ENCODE assay signal across 8 mouse cellular contexts in the genomic region with DNA sequence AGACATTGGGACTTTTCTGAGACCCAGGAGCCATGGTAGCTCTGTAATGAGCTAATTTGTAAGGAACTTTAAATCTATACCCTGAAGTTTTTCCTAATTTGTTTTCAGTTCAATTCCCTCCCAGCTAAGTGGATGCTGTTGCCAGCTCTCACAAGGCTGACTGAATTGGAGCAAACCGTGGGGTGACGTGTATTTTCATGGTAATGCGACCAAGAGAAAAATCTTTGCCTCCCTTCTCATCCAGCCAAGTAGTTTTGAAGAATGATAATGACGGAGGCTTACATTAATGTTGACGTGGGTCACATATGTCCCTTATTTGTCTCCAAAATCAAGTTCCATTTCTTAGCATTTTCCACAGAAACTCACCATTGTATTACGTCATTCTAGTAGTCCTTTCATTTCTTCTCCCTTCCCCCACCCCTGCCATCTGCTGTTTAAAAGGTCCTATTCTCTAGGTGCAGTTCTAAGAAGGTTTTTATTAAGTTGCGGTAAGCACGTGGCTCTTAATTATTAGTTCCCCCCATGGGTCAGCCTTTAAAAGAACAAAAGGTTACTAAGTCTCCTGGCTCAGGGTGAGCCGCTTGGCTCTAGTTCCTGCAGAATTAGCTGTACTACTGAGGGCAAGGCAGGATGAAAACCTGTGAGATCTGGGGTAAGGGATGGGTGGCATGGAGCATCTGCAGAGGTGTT. TPM values are rescaled to one million over a fixed set of nuclear protein-coding genes. Genes with fewer than 3 reads are reported as not detected.
DNase-seq lines count a peak whose midpoint lies in the region; ATAC-seq lines count a peak whose summit lies in the region.
"Had no signal": no experiment of that assay in that cellular context is flagged by ENCODE, and none has a peak within 500 bp of the region (broad histone marks: within the 10 kb centered on the region; RNA-seq: fewer than 3 reads in every experiment).

No protein-coding gene starts in this region.

- peak overlapping the region; percentile 7 for H3K9ac ChIP-seq in embryonic facial prominence, embryonic 11.5 days (replicated peaks; ENCODE audit: low read length)
- H3K9ac ChIP-seq in hindbrain, embryonic 15.5 days: no peak overlapping the region
- peak overlapping the region; percentile 39; the same call in 1 of the 2 replicates for H3K9ac ChIP-seq in midbrain, embryonic 13.5 days (replicated peaks)
- H3K9ac ChIP-seq: liver, embryonic 15.5 days had no signal

- H3K27ac ChIP-seq in embryonic facial prominence, embryonic 11.5 days (replicated peaks; ENCODE audit: low read depth, low read length): peak overlapping the region; percentile 48; the same call in 1 of the 2 replicates
- no peak overlapping the region for H3K27ac ChIP-seq in hindbrain, embryonic 15.5 days (replicated peaks)
- H3K27ac ChIP-seq in midbrain, embryonic 13.5 days: peak overlapping the region; percentile 61
- H3K27ac ChIP-seq: liver, embryonic 15.5 days had no signal

- no peaks in the 10 kb centered on the region for H3K27me3 ChIP-seq in embryonic facial prominence, embryonic 11.5 days (ENCODE audit: control insufficient read depth, insufficient read depth, low read length)
- H3K27me3 ChIP-seq in hindbrain, embryonic 15.5 days: no peaks in the 10 kb centered on the region
- H3K27me3 ChIP-seq in midbrain, embryonic 13.5 days: no peaks in the 10 kb centered on the region
- H3K27me3 ChIP-seq: liver, embryonic 15.5 days had no signal

- H3K4me1 ChIP-seq in embryonic facial prominence, embryonic 11.5 days (ENCODE audit: control insufficient read depth, insufficient read depth, low read length): peaks cover 10% of the 10 kb centered on the region
- H3K4me1 ChIP-seq in hindbrain, embryonic 15.5 days (replicated peaks): peaks cover 20% of the 10 kb centered on the region
- peaks cover 30% of the 10 kb centered on the region for H3K4me1 ChIP-seq in midbrain, embryonic 13.5 days (replicated peaks)
- H3K4me1 ChIP-seq: liver, embryonic 15.5 days had no signal

- peak; percentile 17; the same call in 1 of the 2 replicates for ATAC-seq in embryonic facial prominence, embryonic 11.5 days (replicated peaks; ENCODE audit: insufficient number of reproducible peaks, low FRiP score, low TSS enrichment, low read depth)
- peak; percentile 45; the same call in 1 of the 2 replicates for ATAC-seq in hindbrain, embryonic 15.5 days (ENCODE audit: low FRiP score, low read depth)
- ATAC-seq in midbrain, embryonic 13.5 days: peak; percentile 77
- ATAC-seq in frontal cortex, adult (ENCODE audit: low TSS enrichment): no peak

- no peaks in the 10 kb centered on the region for H3K9me3 ChIP-seq in embryonic facial prominence, embryonic 11.5 days (replicated peaks; ENCODE audit: control insufficient read depth, low read length)
- H3K9me3 ChIP-seq in hindbrain, embryonic 15.5 days: no peaks in the 10 kb centered on the region
- no peaks in the 10 kb centered on the region for H3K9me3 ChIP-seq in midbrain, embryonic 13.5 days
- H3K9me3 ChIP-seq: liver, embryonic 15.5 days had no signal

- no peak overlapping the region for H3K4me3 ChIP-seq in embryonic facial prominence, embryonic 11.5 days (ENCODE audit: low read depth, low read length)
- H3K4me3 ChIP-seq in hindbrain, embryonic 15.5 days: no peak overlapping the region
- no peak overlapping the region for H3K4me3 ChIP-seq in midbrain, embryonic 13.5 days (replicated peaks)
- H3K4me3 ChIP-seq: liver, embryonic 15.5 days had no signal

- WGBS in embryonic facial prominence, embryonic 11.5 days: 27% methylated on average over 9 of the region's 9 CpGs
- 17% methylated on average over 9 of the region's 9 CpGs for WGBS in hindbrain, embryonic 15.5 days
- 5% methylated on average over 9 of the region's 9 CpGs for WGBS in midbrain, embryonic 13.5 days

- DNase-seq in embryo, embryonic 10 days (ENCODE audit: low spot score): peak; percentile 35
- DNase-seq in embryonic facial prominence, embryonic 11.5 days (ENCODE audit: low spot score): peak; percentile 68
- no peak for DNase-seq in adrenal gland, postnatal 14 days
- no peak for DNase-seq in heart, postnatal 10 days

- no peaks in the 10 kb centered on the region for H3K36me3 ChIP-seq in embryonic facial prominence, embryonic 11.5 days (replicated peaks; ENCODE audit: control insufficient read depth, insufficient read depth, low read depth, low read length)
- no peaks in the 10 kb centered on the region for H3K36me3 ChIP-seq in hindbrain, embryonic 15.5 days
- H3K36me3 ChIP-seq in midbrain, embryonic 13.5 days: no peaks in the 10 kb centered on the region
- H3K36me3 ChIP-seq: liver, embryonic 15.5 days had no signal

- intact Hi-C loops in heart, postnatal 10 days (cut with DNase I): loop anchor here (5.0 kb wide), 1 partner anchor 56 kb away; a partner anchor contains a TSS

- H3K4me2 ChIP-seq in embryonic facial prominence, embryonic 11.5 days (ENCODE audit: low read depth, low read length): peak overlapping the region; percentile 26
- H3K4me2 ChIP-seq in hindbrain, embryonic 15.5 days: peak overlapping the region; percentile 21
- H3K4me2 ChIP-seq in midbrain, embryonic 13.5 days (replicated peaks): peak overlapping the region; percentile 38
- H3K4me2 ChIP-seq: liver, embryonic 15.5 days had no signal

RNA-seq across cellular contexts. Expression of a gene that starts 55.8 kb away (rescaled TPM):
- 73.0 and 76.6 TPM in 2 replicates for polyA plus RNA-seq in embryonic facial prominence, embryonic 11.5 days (2014; fragmentation: Nextera tagmentation; extraction: Ambion mirVana)
- polyA plus RNA-seq in hindbrain, embryonic 15.5 days (2015; fragmentation: Nextera tagmentation; extraction: Ambion mirVana): 46.2 and 55.0 TPM in 2 replicates
- 74.5 and 84.4 TPM in 2 replicates for polyA plus RNA-seq in midbrain, embryonic 13.5 days (2015; fragmentation: Nextera tagmentation; extraction: Ambion mirVana)
- total RNA-seq in adrenal gland, postnatal 14 days (2021): 61.7 and 63.1 TPM in 2 replicates
- 10 to 100 TPM; 55.8 to 59.1 TPM for total RNA-seq in heart, postnatal 10 days (2021)

Comparison
In these comparisons a context has a peak if more than half of its experiments do, and no peak if none do; other contexts are left out.
1. DNase-seq: peak in embryo, embryonic 10 days (single experiment) and embryonic facial prominence, embryonic 11.5 days (single experiment); none in adrenal gland, postnatal 14 days (single experiment) and heart, postnatal 10 days (0 of 2).
2. Peak in every context shown above with its lines, with median percentiles within 50 percentile points of each other: H3K4me2 ChIP-seq.